Mouse (Mus musculus): ENCODE results near the gene Tcf15. TPM values are rescaled to one million over a fixed set of nuclear protein-coding genes. Genes with fewer than 3 reads are reported as not detected.

The Tcf15 gene
- polyA plus RNA-seq, 1 experiment from 2014 or later, result 10.0 TPM

GRCm38 (mm10) chr2:152119228-152119865 lies 24.0 kb upstream of the Tcf15 start:
- Histone ChIP-seq H3K27ac (ENCODE audit: low read length) (no peak overlapping the region), H3K36me3 (ENCODE audit: insufficient read depth, low read length) (no peaks in the 10 kb centered on the region), H3K4me2 (replicated peaks; ENCODE audit: low read depth, low read length) (no peak overlapping the region), H3K4me3 (ENCODE audit: low read length) (no peak overlapping the region), H3K27me3 (ENCODE audit: insufficient read depth, low read length) (peaks cover 12% of the 10 kb centered on the region), H3K9ac (replicated peaks; ENCODE audit: low read length) (no peak overlapping the region), H3K9me3 (ENCODE audit: low read length) (no peaks in the 10 kb centered on the region), H3K4me1 (ENCODE audit: insufficient read depth, low read length) (peaks cover 10% of the 10 kb centered on the region)
- WGBS, result 45% methylated on average over 6 of the region's 6 CpGs
- no peak for ATAC-seq (ENCODE audit: low FRiP score, low TSS enrichment)

GRCm38 (mm10) chr2:152122896-152123295 lies 20.5 kb upstream of the Tcf15 start:
- no peak overlapping the region for H3K9ac ChIP-seq (replicated peaks; ENCODE audit: low read length)
- H3K27ac ChIP-seq (ENCODE audit: low read length), result no peak overlapping the region
- ATAC-seq (ENCODE audit: low FRiP score, low TSS enrichment), result no peak
- no peaks in the 10 kb centered on the region for H3K36me3 ChIP-seq (ENCODE audit: insufficient read depth, low read length)
- WGBS, result 74% methylated on average over 9 of the region's 9 CpGs
- H3K4me1 ChIP-seq (ENCODE audit: insufficient read depth, low read length), result no peaks in the 10 kb centered on the region
- H3K4me3 ChIP-seq (ENCODE audit: low read length), result no peak overlapping the region
- no peaks in the 10 kb centered on the region for H3K27me3 ChIP-seq (ENCODE audit: insufficient read depth, low read length)
- H3K9me3 ChIP-seq (ENCODE audit: low read length), result no peaks in the 10 kb centered on the region
- no peak overlapping the region for H3K4me2 ChIP-seq (replicated peaks; ENCODE audit: low read depth, low read length)

- no peaks in the 10 kb centered on the region for H3K27me3 ChIP-seq (ENCODE audit: insufficient read depth, low read length)
- H3K4me2 ChIP-seq (replicated peaks; ENCODE audit: low read depth, low read length), result no peak overlapping the region
- ATAC-seq (ENCODE audit: low FRiP score, low TSS enrichment), result no peak
- no peak overlapping the region for H3K27ac ChIP-seq (ENCODE audit: low read length)
- no peaks in the 10 kb centered on the region for H3K9me3 ChIP-seq (ENCODE audit: low read length)
- no peak overlapping the region for H3K9ac ChIP-seq (replicated peaks; ENCODE audit: low read length)
- 65% methylated on average over 2 of the region's 2 CpGs for WGBS
- no peaks in the 10 kb centered on the region for H3K36me3 ChIP-seq (ENCODE audit: insufficient read depth, low read length)
- H3K4me1 ChIP-seq (ENCODE audit: insufficient read depth, low read length), result peaks cover 13% of the 10 kb centered on the region
- no peak overlapping the region for H3K4me3 ChIP-seq (ENCODE audit: low read length)
Observed at GRCm38 (mm10) chr2:152128597-152128996, 14.8 kb upstream of the Tcf15 start.

GRCm38 (mm10) chr2:152129778-152130177 lies 13.6 kb upstream of the Tcf15 start:
- Histone ChIP-seq H3K4me2 (replicated peaks; ENCODE audit: low read depth, low read length) (no peak overlapping the region), H3K27ac (ENCODE audit: low read length) (no peak overlapping the region), H3K27me3 (ENCODE audit: insufficient read depth, low read length) (no peaks in the 10 kb centered on the region), H3K36me3 (ENCODE audit: insufficient read depth, low read length) (no peaks in the 10 kb centered on the region), H3K9ac (replicated peaks; ENCODE audit: low read length) (no peak overlapping the region), H3K9me3 (ENCODE audit: low read length) (no peaks in the 10 kb centered on the region), H3K4me3 (ENCODE audit: low read length) (no peak overlapping the region), H3K4me1 (ENCODE audit: insufficient read depth, low read length) (peaks cover 13% of the 10 kb centered on the region)
- WGBS, result 77% methylated on average over 3 of the region's 3 CpGs
- ATAC-seq (ENCODE audit: low FRiP score, low TSS enrichment), result no peak

- Histone ChIP-seq H3K4me3 (ENCODE audit: low read length) (no peak overlapping the region), H3K36me3 (ENCODE audit: insufficient read depth, low read length) (no peaks in the 10 kb centered on the region), H3K27me3 (ENCODE audit: insufficient read depth, low read length) (no peaks in the 10 kb centered on the region), H3K9ac (replicated peaks; ENCODE audit: low read length) (no peak overlapping the region), H3K4me1 (ENCODE audit: insufficient read depth, low read length) (peaks cover 13% of the 10 kb centered on the region), H3K27ac (ENCODE audit: low read length) (no peak overlapping the region), H3K9me3 (ENCODE audit: low read length) (no peaks in the 10 kb centered on the region), H3K4me2 (replicated peaks; ENCODE audit: low read depth, low read length) (0 out of 2 replicates have a peak overlapping the region, but pooled peaks have one; percentile 11)
- no peak for ATAC-seq (ENCODE audit: low FRiP score, low TSS enrichment)
- WGBS, result 7% methylated on average over 9 of the region's 9 CpGs
Observed at GRCm38 (mm10) chr2:152132016-152132415, 11.3 kb upstream of the Tcf15 start.

- H3K4me3 ChIP-seq (ENCODE audit: low read length), result no peak overlapping the region
- WGBS, result 42% methylated on average over 8 of the region's 8 CpGs
- H3K9ac ChIP-seq (replicated peaks; ENCODE audit: low read length), result no peak overlapping the region
- no peaks in the 10 kb centered on the region for H3K27me3 ChIP-seq (ENCODE audit: insufficient read depth, low read length)
- H3K4me2 ChIP-seq (replicated peaks; ENCODE audit: low read depth, low read length), result no peak overlapping the region
- H3K27ac ChIP-seq (ENCODE audit: low read length), result no peak overlapping the region
- H3K4me1 ChIP-seq (ENCODE audit: insufficient read depth, low read length), result peaks cover 13% of the 10 kb centered on the region
- no peaks in the 10 kb centered on the region for H3K9me3 ChIP-seq (ENCODE audit: low read length)
- no peaks in the 10 kb centered on the region for H3K36me3 ChIP-seq (ENCODE audit: insufficient read depth, low read length)
- no peak for ATAC-seq (ENCODE audit: low FRiP score, low TSS enrichment)
Observed at GRCm38 (mm10) chr2:152132691-152133090, 10.7 kb upstream of the Tcf15 start.

- WGBS, result 81% methylated on average over 10 of the region's 10 CpGs
- H3K27ac ChIP-seq (ENCODE audit: low read length), result no peak overlapping the region
- no peak overlapping the region for H3K4me3 ChIP-seq (ENCODE audit: low read length)
- H3K27me3 ChIP-seq (ENCODE audit: insufficient read depth, low read length), result peaks cover 19% of the 10 kb centered on the region
- no peaks in the 10 kb centered on the region for H3K36me3 ChIP-seq (ENCODE audit: insufficient read depth, low read length)
- H3K4me2 ChIP-seq (replicated peaks; ENCODE audit: low read depth, low read length), result no peak overlapping the region
- no peaks in the 10 kb centered on the region for H3K9me3 ChIP-seq (ENCODE audit: low read length)
- no peak overlapping the region for H3K9ac ChIP-seq (replicated peaks; ENCODE audit: low read length)
- peaks cover 33% of the 10 kb centered on the region for H3K4me1 ChIP-seq (ENCODE audit: insufficient read depth, low read length)
- no peak for ATAC-seq (ENCODE audit: low FRiP score, low TSS enrichment)
Observed at GRCm38 (mm10) chr2:152139191-152139987, 4.0 kb upstream of the Tcf15 start.

- Histone ChIP-seq H3K4me2 (replicated peaks; ENCODE audit: low read depth, low read length) (no peak overlapping the region), H3K4me1 (ENCODE audit: insufficient read depth, low read length) (peaks cover 33% of the 10 kb centered on the region), H3K4me3 (ENCODE audit: low read length) (no peak overlapping the region), H3K27me3 (ENCODE audit: insufficient read depth, low read length) (peaks cover 33% of the 10 kb centered on the region), H3K9ac (replicated peaks; ENCODE audit: low read length) (no peak overlapping the region), H3K27ac (ENCODE audit: low read length) (no peak overlapping the region; the same call in 1 of the 2 replicates), H3K36me3 (ENCODE audit: insufficient read depth, low read length) (no peaks in the 10 kb centered on the region), H3K9me3 (ENCODE audit: low read length) (no peaks in the 10 kb centered on the region)
- WGBS, result 25% methylated on average over 11 of the region's 11 CpGs
- no peak for ATAC-seq (ENCODE audit: low FRiP score, low TSS enrichment)
Observed at GRCm38 (mm10) chr2:152140941-152141340, 2.4 kb upstream of the Tcf15 start.

GRCm38 (mm10) chr2:152141491-152141890 lies 1.9 kb upstream of the Tcf15 start:
- WGBS, result 47% methylated on average over 1 of the region's 1 CpGs
- Histone ChIP-seq H3K4me1 (ENCODE audit: insufficient read depth, low read length) (peaks cover 33% of the 10 kb centered on the region), H3K9ac (replicated peaks; ENCODE audit: low read length) (peak overlapping the region; percentile 66; the same call in 1 of the 2 replicates), H3K9me3 (ENCODE audit: low read length) (no peaks in the 10 kb centered on the region), H3K36me3 (ENCODE audit: insufficient read depth, low read length) (no peaks in the 10 kb centered on the region), H3K4me3 (ENCODE audit: low read length) (peak overlapping the region; percentile 55), H3K27ac (ENCODE audit: low read length) (peak overlapping the region; percentile 77), H3K27me3 (ENCODE audit: insufficient read depth, low read length) (peaks cover 33% of the 10 kb centered on the region), H3K4me2 (replicated peaks; ENCODE audit: low read depth, low read length) (peak overlapping the region; percentile 82)
- no peak for ATAC-seq (ENCODE audit: low FRiP score, low TSS enrichment)

GRCm38 (mm10) chr2:152142046-152142445 lies 1.3 kb upstream of the Tcf15 start:
- Histone ChIP-seq H3K36me3 (ENCODE audit: insufficient read depth, low read length) (no peaks in the 10 kb centered on the region), H3K27ac (ENCODE audit: low read length) (peak overlapping the region; percentile 77), H3K4me3 (ENCODE audit: low read length) (peak overlapping the region; percentile 55), H3K4me1 (ENCODE audit: insufficient read depth, low read length) (peaks cover 33% of the 10 kb centered on the region), H3K9me3 (ENCODE audit: low read length) (no peaks in the 10 kb centered on the region), H3K27me3 (ENCODE audit: insufficient read depth, low read length) (peaks cover 33% of the 10 kb centered on the region), H3K4me2 (replicated peaks; ENCODE audit: low read depth, low read length) (peak overlapping the region; percentile 82), H3K9ac (replicated peaks; ENCODE audit: low read length) (peak overlapping the region; percentile 66)
- 0% methylated on average over 13 of the region's 13 CpGs for WGBS
- peak; percentile 89 for ATAC-seq (ENCODE audit: low FRiP score, low TSS enrichment)
